Mouse (Mus musculus) left cerebral cortex, postnatal 25 days (tissue): ENCODE results near the gene Gp5. TPM values are rescaled to one million over a fixed set of nuclear protein-coding genes. Genes with fewer than 3 reads are reported as not detected.

Source experiments
- total RNA-seq, 2 experiments: library from RNA; stranded (reverse); gene quantifications; 2 replicates each; pipeline ENCODE4 v1.2.3; 2021

The Gp5 gene
- total RNA-seq, 2 experiments from 2014 or later: 0.57 to 0.82 TPM

Other genes with a start within 250 kb of the Gp5 start
- gene Hes1, start 246.4 kb downstream of the Gp5 start, total RNA-seq: 10 to 100 TPM; 13.8 to 16.1 TPM
- gene Cpn2, start 43.3 kb downstream of the Gp5 start, total RNA-seq: not detected
- gene Lrrc15, start 27.5 kb downstream of the Gp5 start, total RNA-seq: not detected
- 10 to 100 TPM; 57.4 to 70.1 TPM for gene Atp13a3, start 95.2 kb upstream of the Gp5 start, total RNA-seq
- 10 to 100 TPM; 66.5 to 73.7 TPM for gene Tmem44, start 240.1 kb upstream of the Gp5 start, total RNA-seq